ENCODE assay signal across 19 mouse cellular contexts in the genomic region with DNA sequence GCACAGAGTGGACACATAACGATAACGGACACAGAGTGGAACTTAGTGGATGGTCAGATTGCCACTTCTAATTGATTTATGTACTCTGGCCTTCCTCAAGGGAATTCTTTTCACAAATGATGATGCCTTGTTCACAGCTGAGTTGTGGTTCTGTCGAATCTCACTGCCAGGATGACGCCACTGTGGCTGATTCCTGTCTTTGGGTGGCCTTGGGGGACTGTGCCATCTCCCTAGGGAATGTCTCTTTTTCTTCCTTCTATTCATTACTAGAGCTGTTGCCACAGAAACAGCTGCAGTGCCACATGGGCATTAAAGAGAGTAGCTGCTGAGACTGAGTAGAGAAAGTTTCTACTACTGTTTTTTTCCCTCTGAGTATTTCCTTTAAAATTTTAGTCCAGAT.
DNase-seq lines count a peak whose midpoint lies in the region; ATAC-seq and TF ChIP-seq lines count a peak whose summit lies in the region.
"Had no signal": no experiment of that assay in that cellular context is flagged by ENCODE, and none has a peak within 500 bp of the region (broad histone marks: within the 10 kb centered on the region; RNA-seq: fewer than 3 reads in every experiment).

No protein-coding gene starts in this region.

- H3K9me3 ChIP-seq in forebrain, embryonic 16.5 days (ENCODE audit: control insufficient read depth, low read length) = no peaks in the 10 kb centered on the region
- no peaks in the 10 kb centered on the region for H3K9me3 ChIP-seq in forebrain, embryonic 12.5 days
- no peaks in the 10 kb centered on the region for H3K9me3 ChIP-seq in embryonic facial prominence, embryonic 14.5 days (ENCODE audit: control insufficient read depth, low read length)
- H3K9me3 ChIP-seq: heart, embryonic 12.5 days; lung, embryonic 15.5 days had no signal

- ATAC-seq in forebrain, embryonic 16.5 days = no peak
- no peak for ATAC-seq in forebrain, embryonic 12.5 days (ENCODE audit: low FRiP score)
- ATAC-seq in embryonic facial prominence, embryonic 14.5 days (ENCODE audit: low read depth) = peak; percentile 69

- peak overlapping the region; percentile 23; the same call in 1 of the 2 replicates for H3K27ac ChIP-seq in forebrain, embryonic 16.5 days (ENCODE audit: low read length)
- H3K27ac ChIP-seq in forebrain, embryonic 12.5 days = no peak overlapping the region
- H3K27ac ChIP-seq in left cerebral cortex, adult 2 months = peak overlapping the region; percentile 30; the same call in 1 of the 2 replicates
- no peak overlapping the region for H3K27ac ChIP-seq in embryonic facial prominence, embryonic 14.5 days (replicated peaks; ENCODE audit: low read depth, low read length)
- H3K27ac ChIP-seq: lung, embryonic 15.5 days; stomach, postnatal 0 days had no signal

- no peak overlapping the region for H3K4me2 ChIP-seq in forebrain, embryonic 16.5 days (ENCODE audit: low read length)
- H3K4me2 ChIP-seq in forebrain, embryonic 12.5 days = no peak overlapping the region
- H3K4me2 ChIP-seq in embryonic facial prominence, embryonic 14.5 days (ENCODE audit: low read depth, low read length) = no peak overlapping the region
- H3K4me2 ChIP-seq: heart, embryonic 12.5 days; liver, embryonic 11.5 days; lung, embryonic 15.5 days had no signal

- peaks cover 27% of the 10 kb centered on the region for H3K4me1 ChIP-seq in forebrain, embryonic 16.5 days (replicated peaks; ENCODE audit: control insufficient read depth, insufficient read depth, low read length)
- peaks cover 22% of the 10 kb centered on the region for H3K4me1 ChIP-seq in forebrain, embryonic 12.5 days
- 0 out of 2 replicates have a peak, but pooled peaks cover 3% of the 10 kb centered on the region for H3K4me1 ChIP-seq in embryonic facial prominence, embryonic 14.5 days (ENCODE audit: control insufficient read depth, insufficient read depth, low read length)
- H3K4me1 ChIP-seq: lung, embryonic 15.5 days had no signal

- no peak overlapping the region for H3K9ac ChIP-seq in forebrain, embryonic 16.5 days (replicated peaks; ENCODE audit: low read depth, low read length)
- H3K9ac ChIP-seq in forebrain, embryonic 12.5 days = no peak overlapping the region
- H3K9ac ChIP-seq in embryonic facial prominence, embryonic 14.5 days (ENCODE audit: low read depth, low read length) = no peak overlapping the region
- H3K9ac ChIP-seq: heart, embryonic 12.5 days; lung, embryonic 15.5 days had no signal

- no peak for TF ChIP-seq CTCF in left cerebral cortex, adult 2 months (IDR thresholded peaks at IDR 0.05)

- 0 out of 2 replicates have a peak, but pooled peaks cover 3% of the 10 kb centered on the region for H3K36me3 ChIP-seq in forebrain, embryonic 16.5 days (ENCODE audit: control insufficient read depth, insufficient read depth)
- H3K36me3 ChIP-seq in forebrain, embryonic 12.5 days (replicated peaks) = no peaks in the 10 kb centered on the region
- no peaks in the 10 kb centered on the region for H3K36me3 ChIP-seq in embryonic facial prominence, embryonic 14.5 days (ENCODE audit: control insufficient read depth, insufficient read depth, low read length)
- H3K36me3 ChIP-seq: G1E; heart, embryonic 12.5 days; lung, embryonic 15.5 days had no signal

- WGBS in forebrain, embryonic 16.5 days = 60% methylated on average over 4 of the region's 4 CpGs
- 74% methylated on average over 4 of the region's 4 CpGs for WGBS in forebrain, embryonic 12.5 days
- 74% methylated on average over 4 of the region's 4 CpGs for WGBS in embryonic facial prominence, embryonic 14.5 days

- no peaks in the 10 kb centered on the region for H3K27me3 ChIP-seq in forebrain, embryonic 16.5 days (replicated peaks; ENCODE audit: control insufficient read depth, insufficient read depth, low read length)
- H3K27me3 ChIP-seq in forebrain, embryonic 12.5 days = no peaks in the 10 kb centered on the region
- H3K27me3 ChIP-seq in embryonic facial prominence, embryonic 14.5 days (replicated peaks; ENCODE audit: control insufficient read depth, insufficient read depth, low read length) = no peaks in the 10 kb centered on the region
- H3K27me3 ChIP-seq: heart, embryonic 12.5 days; lung, embryonic 15.5 days had no signal

- DNase-seq in left cerebral cortex, adult 2 months (ENCODE audit: extremely low spot score in 1 of 2, low spot score in 2 of 2) = no peak
- DNase-seq in left cerebral cortex, adult 9 months (ENCODE audit: low spot score in 2 of 2) = no peak
- peak; percentile 63 for DNase-seq in adrenal gland, postnatal 14 days
- peak; percentile 36 for DNase-seq in embryonic facial prominence, embryonic 14.5 days (ENCODE audit: low spot score)
- DNase-seq in urinary bladder, adult 2 months (ENCODE audit: low spot score) = no peak
- DNase-seq in ovary, postnatal 10 days (ENCODE audit: low spot score) = no peak
- DNase-seq: heart, postnatal 36 days; kidney, adult 18-20 months; kidney, postnatal 36 days; right cerebral cortex, postnatal 14 days; thymus, postnatal 14 days had no signal

- intact Hi-C loops in left cerebral cortex, adult 2 months (cut with DNase I) = no loop called here

- H3K4me3 ChIP-seq in forebrain, embryonic 16.5 days (replicated peaks; ENCODE audit: low read length) = no peak overlapping the region
- H3K4me3 ChIP-seq in forebrain, embryonic 12.5 days (replicated peaks) = no peak overlapping the region
- no peak overlapping the region for H3K4me3 ChIP-seq in left cerebral cortex, adult 2 months
- H3K4me3 ChIP-seq in embryonic facial prominence, embryonic 14.5 days (ENCODE audit: low read depth, low read length) = no peak overlapping the region
- H3K4me3 ChIP-seq: erythroblast, embryonic 14.5 days; heart, embryonic 12.5 days; lung, embryonic 15.5 days had no signal

Comparison
In these comparisons a context has a peak if more than half of its experiments do, and no peak if none do; other contexts are left out.
1. H3K27ac ChIP-seq: peak in forebrain, embryonic 16.5 days (single experiment) and left cerebral cortex, adult 2 months (single experiment); none in forebrain, embryonic 12.5 days (single experiment) and embryonic facial prominence, embryonic 14.5 days (single experiment).
2. DNase-seq: peak in adrenal gland, postnatal 14 days (single experiment) and embryonic facial prominence, embryonic 14.5 days (single experiment); none in left cerebral cortex, adult 2 months (0 of 2), left cerebral cortex, adult 9 months (0 of 2), urinary bladder, adult 2 months (single experiment) and ovary, postnatal 10 days (single experiment).